Mouse (Mus musculus): ENCODE data around the gene Prl2c2.
"Not testable (repeated sequence)": the region's sequence is repeated elsewhere in the genome, so short reads cannot be mapped to it uniquely, and the experiment has no call there.

Prl2c2 gene

GRCm38 (mm10) chr13:13005283-13005682, at the start of gene Prl2c2:
Gene Prl2c2, minus strand, starts transcription at chr13:13005383.
- not testable (repeated sequence) for DNase-seq

- not testable (repeated sequence) for DNase-seq
Observed at GRCm38 (mm10) chr13:13025872-13026271, 20.7 kb upstream of the Prl2c2 start.

GRCm38 (mm10) chr13:13013993-13014549, 8.9 kb upstream of the Prl2c2 start:
- not testable (repeated sequence) for DNase-seq

Data from right cerebral cortex, adult 18-20 months (tissue).